Mouse (Mus musculus): Measurements from ENCODE around the gene Rexo5. TPM values are rescaled to one million over a fixed set of nuclear protein-coding genes. Genes with fewer than 3 reads are reported as not detected.

Gene Rexo5
- polyA plus RNA-seq, 1 experiment from 2014 or later: 14.2 TPM

DNA sequence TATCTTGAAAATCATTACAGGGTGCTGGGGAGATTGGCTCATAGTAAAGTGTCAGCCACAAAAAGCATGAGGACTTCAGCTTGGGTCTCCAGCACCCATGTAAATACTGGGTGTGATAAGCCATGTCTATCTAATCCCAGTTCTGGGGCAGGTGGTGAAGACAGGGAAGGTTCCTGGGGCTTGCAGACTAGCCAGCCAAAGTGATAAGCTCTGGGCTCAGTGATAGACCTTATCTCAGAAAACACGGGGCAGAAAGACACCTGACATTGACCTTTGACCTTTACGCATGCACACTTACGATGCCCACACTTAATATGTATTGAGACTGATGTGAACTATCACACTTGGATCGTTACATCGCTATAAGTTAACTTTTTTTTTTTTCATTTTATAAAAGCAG lies 70.7 kb downstream of the Rexo5 start:
- Histone ChIP-seq H3K9me3 (ENCODE audit: control insufficient read depth, low read length) (no peaks in the 10 kb centered on the region), H3K9ac (replicated peaks; ENCODE audit: low read depth, low read length) (no peak overlapping the region), H3K27me3 (replicated peaks; ENCODE audit: control insufficient read depth, insufficient read depth, low read length) (no peaks in the 10 kb centered on the region), H3K36me3 (ENCODE audit: control insufficient read depth, insufficient read depth) (no peaks in the 10 kb centered on the region), H3K4me3 (replicated peaks; ENCODE audit: low read length) (no peak overlapping the region), H3K27ac (ENCODE audit: low read length) (no peak overlapping the region), H3K4me2 (ENCODE audit: low read length) (no peak overlapping the region), H3K4me1 (replicated peaks; ENCODE audit: control insufficient read depth, insufficient read depth, low read length) (peaks cover 12% of the 10 kb centered on the region)
- no peak for ATAC-seq
- WGBS: 89% methylated on average over 5 of the region's 5 CpGs

DNA sequence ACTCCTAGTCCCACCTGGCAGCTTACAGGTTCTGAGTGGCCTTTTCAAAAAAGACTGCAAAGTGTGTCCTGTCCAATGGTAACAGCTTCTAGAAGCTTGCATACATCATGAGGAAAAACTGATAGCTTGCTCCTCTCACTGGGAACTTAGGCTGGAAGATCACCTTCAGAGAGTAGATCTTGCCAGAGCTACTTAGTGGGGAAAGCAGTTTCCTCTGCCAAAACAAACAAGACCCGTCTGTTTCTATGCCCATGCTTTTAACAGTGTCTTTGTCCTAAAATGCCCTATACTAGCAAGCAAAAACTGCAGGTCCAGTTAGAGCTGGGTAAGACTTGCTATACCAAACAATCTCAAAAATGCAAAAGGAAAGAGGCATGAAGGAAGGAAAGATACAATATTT lies 72.3 kb downstream of the Rexo5 start:
- H3K27ac ChIP-seq (ENCODE audit: low read length): no peak overlapping the region
- no peaks in the 10 kb centered on the region for H3K9me3 ChIP-seq (ENCODE audit: control insufficient read depth, low read length)
- no peak for ATAC-seq
- no peaks in the 10 kb centered on the region for H3K36me3 ChIP-seq (ENCODE audit: control insufficient read depth, insufficient read depth)
- no peak overlapping the region for H3K4me2 ChIP-seq (ENCODE audit: low read length)
- peaks cover 12% of the 10 kb centered on the region for H3K4me1 ChIP-seq (replicated peaks; ENCODE audit: control insufficient read depth, insufficient read depth, low read length)
- no peak overlapping the region for H3K4me3 ChIP-seq (replicated peaks; ENCODE audit: low read length)
- no peaks in the 10 kb centered on the region for H3K27me3 ChIP-seq (replicated peaks; ENCODE audit: control insufficient read depth, insufficient read depth, low read length)
- WGBS: 66% methylated on average over 1 of the region's 1 CpGs
- no peak overlapping the region for H3K9ac ChIP-seq (replicated peaks; ENCODE audit: low read depth, low read length)

GRCm38 (mm10) chr7:119872204-119872603 lies 78.4 kb downstream of the Rexo5 start:
- ATAC-seq: no peak
- WGBS: 91% methylated on average over 4 of the region's 4 CpGs
- H3K4me2 ChIP-seq (ENCODE audit: low read length): no peak overlapping the region
- H3K9me3 ChIP-seq (ENCODE audit: control insufficient read depth, low read length): no peaks in the 10 kb centered on the region
- no peak overlapping the region for H3K9ac ChIP-seq (replicated peaks; ENCODE audit: low read depth, low read length)
- H3K36me3 ChIP-seq (ENCODE audit: control insufficient read depth, insufficient read depth): no peaks in the 10 kb centered on the region
- no peak overlapping the region for H3K4me3 ChIP-seq (replicated peaks; ENCODE audit: low read length)
- H3K27ac ChIP-seq (ENCODE audit: low read length): no peak overlapping the region
- H3K27me3 ChIP-seq (replicated peaks; ENCODE audit: control insufficient read depth, insufficient read depth, low read length): no peaks in the 10 kb centered on the region
- H3K4me1 ChIP-seq (replicated peaks; ENCODE audit: control insufficient read depth, insufficient read depth, low read length): no peaks in the 10 kb centered on the region

DNA sequence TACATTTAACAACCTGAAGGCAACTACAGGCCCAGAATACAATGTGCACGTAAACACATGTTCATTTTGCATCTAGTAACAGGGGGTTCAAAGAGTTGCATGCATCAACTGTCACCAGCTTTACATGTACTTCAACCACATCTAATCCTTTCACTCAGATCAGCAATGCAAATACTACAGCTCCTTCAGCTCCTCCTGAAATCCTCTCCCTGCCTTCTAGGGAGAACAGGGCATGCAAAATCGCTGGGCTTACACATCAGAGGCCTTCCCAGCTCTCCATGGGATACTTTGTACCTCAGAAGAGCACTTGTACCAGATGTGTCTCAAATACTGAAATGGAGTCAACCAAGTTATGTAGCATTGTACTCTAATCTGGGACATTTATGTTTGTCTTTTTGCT lies 79.2 kb downstream of the Rexo5 start:
- no peaks in the 10 kb centered on the region for H3K9me3 ChIP-seq (ENCODE audit: control insufficient read depth, low read length)
- no peak overlapping the region for H3K4me2 ChIP-seq (ENCODE audit: low read length)
- H3K4me3 ChIP-seq (replicated peaks; ENCODE audit: low read length): no peak overlapping the region
- no peaks in the 10 kb centered on the region for H3K4me1 ChIP-seq (replicated peaks; ENCODE audit: control insufficient read depth, insufficient read depth, low read length)
- H3K27me3 ChIP-seq (replicated peaks; ENCODE audit: control insufficient read depth, insufficient read depth, low read length): no peaks in the 10 kb centered on the region
- H3K9ac ChIP-seq (replicated peaks; ENCODE audit: low read depth, low read length): no peak overlapping the region
- no peak overlapping the region for H3K27ac ChIP-seq (ENCODE audit: low read length)
- WGBS: 54% methylated on average over 2 of the region's 2 CpGs
- ATAC-seq: no peak
- no peaks in the 10 kb centered on the region for H3K36me3 ChIP-seq (ENCODE audit: control insufficient read depth, insufficient read depth)

DNA sequence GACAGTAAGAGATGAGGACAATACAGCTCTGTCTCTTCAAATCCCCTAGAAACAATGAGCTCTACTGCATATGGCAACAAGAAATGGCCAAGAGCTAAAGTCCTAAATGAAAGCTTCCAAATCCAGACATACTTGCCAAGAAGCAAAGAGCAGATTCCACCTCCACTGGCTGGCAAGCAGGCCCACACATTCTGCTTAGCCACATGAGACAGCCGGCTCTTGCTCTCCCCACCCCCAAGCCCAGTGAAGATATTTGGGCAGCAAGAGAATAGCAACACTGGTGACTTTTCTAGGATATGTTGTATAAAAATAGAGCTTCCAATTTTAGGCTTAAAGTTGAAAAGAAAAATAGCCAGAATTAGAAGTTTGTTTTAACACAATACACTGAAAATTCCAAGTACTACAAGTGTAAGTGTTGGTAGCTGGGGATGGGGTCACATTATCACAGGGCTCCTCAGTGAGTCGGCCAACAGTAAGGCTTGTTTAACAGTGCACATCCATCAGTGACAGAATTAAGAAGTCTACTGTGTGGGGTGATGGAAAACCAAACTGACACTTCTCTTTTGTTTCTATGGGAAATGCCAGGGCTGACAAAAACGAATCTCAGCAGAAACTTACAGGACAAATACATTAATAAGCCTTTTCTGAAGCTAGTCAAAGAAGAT lies 82.1 kb downstream of the Rexo5 start:
- Histone ChIP-seq H3K27ac (ENCODE audit: low read length) (no peak overlapping the region), H3K4me3 (replicated peaks; ENCODE audit: low read length) (no peak overlapping the region), H3K9me3 (ENCODE audit: control insufficient read depth, low read length) (no peaks in the 10 kb centered on the region), H3K4me1 (replicated peaks; ENCODE audit: control insufficient read depth, insufficient read depth, low read length) (no peaks in the 10 kb centered on the region), H3K4me2 (ENCODE audit: low read length) (no peak overlapping the region), H3K9ac (replicated peaks; ENCODE audit: low read depth, low read length) (no peak overlapping the region), H3K27me3 (replicated peaks; ENCODE audit: control insufficient read depth, insufficient read depth, low read length) (no peaks in the 10 kb centered on the region), H3K36me3 (ENCODE audit: control insufficient read depth, insufficient read depth) (no peaks in the 10 kb centered on the region)
- no peak for ATAC-seq
- 59% methylated on average over 3 of the region's 3 CpGs for WGBS

GRCm38 (mm10) chr7:119879171-119879570 lies 85.4 kb downstream of the Rexo5 start:
- no peaks in the 10 kb centered on the region for H3K27me3 ChIP-seq (replicated peaks; ENCODE audit: control insufficient read depth, insufficient read depth, low read length)
- no peak for ATAC-seq
- H3K4me1 ChIP-seq (replicated peaks; ENCODE audit: control insufficient read depth, insufficient read depth, low read length): no peaks in the 10 kb centered on the region
- H3K4me3 ChIP-seq (replicated peaks; ENCODE audit: low read length): no peak overlapping the region
- H3K4me2 ChIP-seq (ENCODE audit: low read length): no peak overlapping the region
- H3K36me3 ChIP-seq (ENCODE audit: control insufficient read depth, insufficient read depth): no peaks in the 10 kb centered on the region
- no peak overlapping the region for H3K9ac ChIP-seq (replicated peaks; ENCODE audit: low read depth, low read length)
- WGBS: 96% methylated on average over 4 of the region's 4 CpGs
- no peaks in the 10 kb centered on the region for H3K9me3 ChIP-seq (ENCODE audit: control insufficient read depth, low read length)
- no peak overlapping the region for H3K27ac ChIP-seq (ENCODE audit: low read length)

GRCm38 (mm10) chr7:119880345-119880744 lies 86.5 kb downstream of the Rexo5 start:
- WGBS: 91% methylated on average over 5 of the region's 5 CpGs
- no peak for ATAC-seq
- no peak overlapping the region for H3K4me3 ChIP-seq (replicated peaks; ENCODE audit: low read length)

DNA sequence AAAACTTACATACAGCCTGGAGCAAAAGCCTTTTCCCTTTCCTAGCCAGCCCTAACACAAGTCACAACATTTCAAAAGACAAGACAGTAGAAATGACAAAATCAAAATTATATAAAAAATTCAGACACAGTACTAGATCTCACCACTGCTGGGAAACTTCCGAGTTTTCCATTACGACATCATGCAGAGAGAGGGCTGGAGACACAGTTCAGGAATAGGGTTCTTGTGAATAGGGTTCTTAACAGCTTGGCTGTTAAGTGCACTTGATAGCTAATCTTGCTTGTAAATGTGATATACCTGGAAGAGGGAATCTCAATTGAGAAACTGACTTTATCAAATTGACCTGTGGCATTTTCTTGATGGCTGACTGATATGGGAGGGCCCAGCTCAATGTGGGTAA lies 87.4 kb downstream of the Rexo5 start:
- no peak overlapping the region for H3K9ac ChIP-seq (replicated peaks; ENCODE audit: low read depth, low read length)
- H3K4me1 ChIP-seq (replicated peaks; ENCODE audit: control insufficient read depth, insufficient read depth, low read length): no peaks in the 10 kb centered on the region
- H3K9me3 ChIP-seq (ENCODE audit: control insufficient read depth, low read length): no peaks in the 10 kb centered on the region
- 97% methylated on average over 2 of the region's 2 CpGs for WGBS
- H3K27ac ChIP-seq (ENCODE audit: low read length): no peak overlapping the region
- no peak for ATAC-seq
- H3K27me3 ChIP-seq (replicated peaks; ENCODE audit: control insufficient read depth, insufficient read depth, low read length): no peaks in the 10 kb centered on the region
- no peak overlapping the region for H3K4me3 ChIP-seq (replicated peaks; ENCODE audit: low read length)
- H3K4me2 ChIP-seq (ENCODE audit: low read length): no peak overlapping the region
- no peaks in the 10 kb centered on the region for H3K36me3 ChIP-seq (ENCODE audit: control insufficient read depth, insufficient read depth)

More at GRCm38 (mm10) chr7:119880345-119880744, 86.5 kb downstream of the Rexo5 start:
- H3K27ac ChIP-seq (ENCODE audit: low read length): no peak overlapping the region
- H3K9me3 ChIP-seq (ENCODE audit: control insufficient read depth, low read length): no peaks in the 10 kb centered on the region
- H3K4me2 ChIP-seq (ENCODE audit: low read length): no peak overlapping the region
- H3K27me3 ChIP-seq (replicated peaks; ENCODE audit: control insufficient read depth, insufficient read depth, low read length): no peaks in the 10 kb centered on the region
- H3K9ac ChIP-seq (replicated peaks; ENCODE audit: low read depth, low read length): no peak overlapping the region
- no peaks in the 10 kb centered on the region for H3K4me1 ChIP-seq (replicated peaks; ENCODE audit: control insufficient read depth, insufficient read depth, low read length)
- H3K36me3 ChIP-seq (ENCODE audit: control insufficient read depth, insufficient read depth): no peaks in the 10 kb centered on the region

- H3K27ac ChIP-seq (ENCODE audit: low read length): no peak overlapping the region
- H3K27me3 ChIP-seq (replicated peaks; ENCODE audit: control insufficient read depth, insufficient read depth, low read length): no peaks in the 10 kb centered on the region
- WGBS: 93% methylated on average over 4 of the region's 4 CpGs
- H3K36me3 ChIP-seq (ENCODE audit: control insufficient read depth, insufficient read depth): no peaks in the 10 kb centered on the region
- ATAC-seq: no peak
- no peak overlapping the region for H3K9ac ChIP-seq (replicated peaks; ENCODE audit: low read depth, low read length)
- H3K9me3 ChIP-seq (ENCODE audit: control insufficient read depth, low read length): no peaks in the 10 kb centered on the region
- no peak overlapping the region for H3K4me3 ChIP-seq (replicated peaks; ENCODE audit: low read length)
- no peak overlapping the region for H3K4me2 ChIP-seq (ENCODE audit: low read length)
- peaks cover 7% of the 10 kb centered on the region; the same call in 1 of the 2 replicates for H3K4me1 ChIP-seq (replicated peaks; ENCODE audit: control insufficient read depth, insufficient read depth, low read length)
Measured at GRCm38 (mm10) chr7:119887887-119888286, 94.1 kb downstream of the Rexo5 start.

- no peaks in the 10 kb centered on the region for H3K9me3 ChIP-seq (ENCODE audit: control insufficient read depth, low read length)
- no peak overlapping the region for H3K9ac ChIP-seq (replicated peaks; ENCODE audit: low read depth, low read length)
- no peak overlapping the region for H3K4me3 ChIP-seq (replicated peaks; ENCODE audit: low read length)
- no peaks in the 10 kb centered on the region for H3K36me3 ChIP-seq (ENCODE audit: control insufficient read depth, insufficient read depth)
- no peak overlapping the region for H3K27ac ChIP-seq (ENCODE audit: low read length)
- peaks cover 32% of the 10 kb centered on the region for H3K4me1 ChIP-seq (replicated peaks; ENCODE audit: control insufficient read depth, insufficient read depth, low read length)
- no peak overlapping the region for H3K4me2 ChIP-seq (ENCODE audit: low read length)
- H3K27me3 ChIP-seq (replicated peaks; ENCODE audit: control insufficient read depth, insufficient read depth, low read length): no peaks in the 10 kb centered on the region
- WGBS: 92% methylated on average over 1 of the region's 1 CpGs
- ATAC-seq: no peak
Measured at GRCm38 (mm10) chr7:119892198-119892597, 98.4 kb downstream of the Rexo5 start.
